In genomic region chr5:117976657-117977500, GRCm38 (mm10) we compare ENCODE assay signal across 7 mouse cellular contexts. TPM values are rescaled to one million over a fixed set of nuclear protein-coding genes. Genes with fewer than 3 reads are reported as not detected.
DNase-seq lines count a peak whose midpoint lies in the region; ATAC-seq lines count a peak whose summit lies in the region.

TSS of gene Fbxo21 (plus strand) at chr5:117976730.

- no peaks in the 10 kb centered on the region for H3K9me3 ChIP-seq in intestine, embryonic 15.5 days
- H3K9me3 ChIP-seq in midbrain, embryonic 10.5 days (replicated peaks) = no peaks in the 10 kb centered on the region

- H3K27ac ChIP-seq in intestine, embryonic 15.5 days = peak within 1 kb of the TSS; percentile 77
- peak within 1 kb of the TSS; percentile 98 for H3K27ac ChIP-seq in midbrain, embryonic 10.5 days (replicated peaks)

- H3K4me1 ChIP-seq in intestine, embryonic 15.5 days (replicated peaks) = peaks cover 30% of the 10 kb centered on the region
- H3K4me1 ChIP-seq in midbrain, embryonic 10.5 days = peaks cover 30% of the 10 kb centered on the region

- H3K4me3 ChIP-seq in intestine, embryonic 15.5 days (replicated peaks) = peak within 1 kb of the TSS; percentile 100
- H3K4me3 ChIP-seq in midbrain, embryonic 10.5 days = peak within 1 kb of the TSS; percentile 99

- ATAC-seq in intestine, embryonic 15.5 days = peak; percentile 94

- H3K4me2 ChIP-seq in intestine, embryonic 15.5 days (replicated peaks) = peak within 1 kb of the TSS; percentile 83

- H3K36me3 ChIP-seq in intestine, embryonic 15.5 days = peaks cover 6% of the 10 kb centered on the region; the same call in 1 of the 2 replicates
- H3K36me3 ChIP-seq in midbrain, embryonic 10.5 days = peaks cover 36% of the 10 kb centered on the region

- H3K27me3 ChIP-seq in intestine, embryonic 15.5 days (replicated peaks) = no peaks in the 10 kb centered on the region
- H3K27me3 ChIP-seq in midbrain, embryonic 10.5 days (ENCODE audit: low read depth, poor library complexity, severe bottlenecking) = 0 out of 2 replicates have a peak, but pooled peaks cover 4% of the 10 kb centered on the region

- DNase-seq in adrenal gland, adult 18-20 months (ENCODE audit: low spot score in 2 of 2) = peak; percentile 98 to 99
- DNase-seq in embryo, embryonic 11 days = peak; percentile 98
- DNase-seq in gastrocnemius, postnatal 36 days = peak; percentile 94 to 97
- peak; percentile 97 to 98 for DNase-seq in left cerebral cortex, postnatal 25 days (ENCODE audit: low spot score in 2 of 2)
- peak; percentile 96 for DNase-seq in midbrain, embryonic 10.5 days (ENCODE audit: low spot score)
- peak; percentile 94 for DNase-seq in right cerebral cortex, postnatal 4 days

- H3K9ac ChIP-seq in intestine, embryonic 15.5 days = peak within 1 kb of the TSS; percentile 94

- intact Hi-C loops in gastrocnemius, postnatal 36 days (cut with DNase I) = no loop called here
- intact Hi-C loops in left cerebral cortex, postnatal 25 days (cut with DNase I) = no loop called here

- under 1% methylated on average over 86 of the region's 88 CpGs for WGBS in intestine, embryonic 15.5 days
- under 1% methylated on average over 88 of the region's 88 CpGs for WGBS in midbrain, embryonic 10.5 days

RNA-seq across cellular contexts. Expression of gene Fbxo21, which starts in this region (rescaled TPM):
- total RNA-seq in adrenal gland, adult 18-20 months (2021) = 10 to 100 TPM; 59.9 to 62.9 TPM
- total RNA-seq in gastrocnemius, postnatal 36 days (2021) = 10 to 100 TPM in 1 of 2 experiments, 1 to 10 TPM in 1; 8.5 to 13.6 TPM
- polyA plus RNA-seq in intestine, embryonic 15.5 days (2015; fragmentation: Nextera tagmentation; extraction: Ambion mirVana) = 56.1 and 56.7 TPM in 2 replicates
- 100 to 1,000 TPM; 105 to 110 TPM for total RNA-seq in left cerebral cortex, postnatal 25 days (2021)
- 105 and 118 TPM in 2 replicates for polyA plus RNA-seq in midbrain, embryonic 10.5 days (2016; fragmentation: Nextera tagmentation; extraction: Ambion mirVana)

Comparison
In these comparisons a context has a peak if more than half of its experiments do, and no peak if none do; other contexts are left out.
1. Peak in every context shown above with its lines: DNase-seq, ATAC-seq, H3K4me3 ChIP-seq and H3K27ac ChIP-seq.
2. RNA of gene Fbxo21 (total RNA-seq): 105 to 110 TPM in left cerebral cortex, postnatal 25 days and 59.9 to 62.9 TPM in adrenal gland, adult 18-20 months; 8.5 to 13.6 TPM in gastrocnemius, postnatal 36 days; every median in the first group is over 4 times any median in the second.